Mouse (Mus musculus) thymus, postnatal 0 days (tissue): Measurements from ENCODE around the gene Ralgapb. TPM values are rescaled to one million over a fixed set of nuclear protein-coding genes. Genes with fewer than 3 reads are reported as not detected.
A peak's percentile ranks its signal among the peaks of the same experiment; 100 is the strongest.
"Not testable (repeated sequence)": the region's sequence is repeated elsewhere in the genome, so short reads cannot be mapped to it uniquely, and the experiment has no call there.

Source experiments
- DNase-seq: peaks from one replicate; pipeline ENCODE4 v3.0.0-alpha.2; 2015; ENCODE audit warnings: low spot score
- polyA plus RNA-seq: library from polyadenylated mRNA; unstranded; fragments of >200 nt; fragmentation: Nextera tagmentation; extraction: Ambion mirVana; gene quantifications from 2 replicates; pipeline ENCODE4 v1.2.1, GENCODE M21; 2015

Ralgapb gene
- polyA plus RNA-seq, result 15.4 and 18.5 TPM in 2 replicates

DNA sequence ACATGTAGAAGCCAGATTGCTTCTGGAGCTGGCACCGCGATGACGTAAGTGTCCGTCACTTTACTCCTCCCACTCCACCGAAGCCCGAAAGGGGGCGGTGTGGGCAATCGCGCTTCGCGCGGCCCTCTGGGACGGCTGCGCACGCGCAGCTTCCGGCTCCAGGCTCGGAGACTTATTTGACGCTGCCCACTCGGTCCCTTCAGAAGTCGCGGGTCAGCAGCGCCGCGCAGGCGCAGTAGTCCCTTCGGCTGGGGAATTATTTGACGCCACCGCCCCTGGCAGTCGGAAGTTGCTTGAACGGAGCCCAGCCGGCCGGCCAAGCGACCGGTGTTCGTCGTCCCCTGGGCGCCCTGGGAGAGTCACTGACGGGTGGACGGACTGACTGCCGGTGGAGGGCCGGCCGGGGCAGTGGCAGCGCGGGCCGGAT, at the start of gene Ralgapb:
Ralgapb (plus strand) TSS at position 254 of the 427 bp plus-strand sequence.
- DNase-seq, result peak; percentile 99

DNA sequence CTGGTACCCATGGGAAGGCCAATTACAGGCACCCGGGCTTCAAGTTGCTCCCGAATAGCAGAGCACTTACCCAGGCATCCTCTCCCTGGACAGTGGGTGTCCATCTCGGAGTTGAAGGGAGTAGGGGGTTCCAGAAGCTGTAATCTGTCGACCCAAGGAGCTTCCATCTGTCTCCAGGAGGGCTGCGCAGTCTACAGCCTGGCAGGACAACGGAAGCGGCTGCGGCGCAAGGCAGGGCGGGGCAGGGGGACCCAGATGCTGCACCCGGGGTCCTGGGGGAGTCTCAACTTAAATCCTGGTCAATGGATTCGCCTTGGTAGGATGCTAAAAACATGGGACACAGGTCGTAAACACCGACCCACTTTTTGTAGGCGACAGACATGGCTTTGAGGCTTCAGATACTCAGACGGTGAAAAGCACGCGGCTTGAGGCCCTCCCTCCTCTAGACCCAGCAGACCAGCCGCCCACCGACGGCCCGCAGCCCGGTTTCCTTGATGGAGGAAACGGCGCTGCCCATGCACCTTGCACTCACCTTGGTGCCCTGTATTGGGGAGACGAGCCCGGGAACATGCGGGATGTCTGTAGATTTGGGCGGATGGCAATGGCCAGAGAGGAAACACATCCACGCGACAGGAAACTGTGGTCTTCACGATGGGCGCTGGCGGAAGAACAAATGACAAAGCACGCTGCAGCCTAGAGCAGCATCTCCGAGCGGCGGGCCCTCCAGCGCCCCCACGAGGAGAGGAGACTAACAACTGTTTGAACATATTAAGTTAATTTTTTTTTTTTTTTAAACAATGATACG, 48.6 kb upstream of the Ralgapb start:
- peak; percentile 92 for DNase-seq

DNA sequence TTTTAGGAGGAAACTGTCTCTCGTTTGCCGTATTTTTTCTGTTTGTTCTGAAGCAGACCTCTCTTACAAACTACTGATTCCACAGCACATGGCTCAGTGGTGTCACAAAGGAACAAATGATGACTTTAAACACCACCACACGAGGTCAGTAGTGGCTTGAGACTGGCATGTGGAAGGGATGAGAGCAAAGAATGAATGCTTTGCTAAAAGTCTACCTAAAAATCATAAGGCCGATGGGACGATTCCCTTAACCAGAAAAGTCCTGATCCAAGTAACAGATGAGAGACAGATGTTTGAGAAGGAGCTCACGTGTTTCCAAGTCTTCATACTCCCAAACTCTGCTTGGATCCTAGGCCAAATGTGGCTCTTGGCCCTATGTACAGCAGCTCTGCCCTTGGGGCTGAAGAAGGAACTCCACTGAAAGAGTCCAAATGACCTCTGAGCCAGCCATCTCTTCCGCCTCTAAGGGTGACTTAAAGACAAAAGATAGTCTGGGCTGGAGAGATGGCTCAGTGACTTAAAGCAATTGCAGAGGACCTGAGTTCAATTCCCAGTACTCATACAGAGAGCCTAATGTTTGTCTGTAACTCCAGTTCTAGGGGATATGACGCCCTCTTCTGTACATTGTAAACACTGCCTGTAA, 47.8 kb upstream of the Ralgapb start:
- no peak for DNase-seq

DNA sequence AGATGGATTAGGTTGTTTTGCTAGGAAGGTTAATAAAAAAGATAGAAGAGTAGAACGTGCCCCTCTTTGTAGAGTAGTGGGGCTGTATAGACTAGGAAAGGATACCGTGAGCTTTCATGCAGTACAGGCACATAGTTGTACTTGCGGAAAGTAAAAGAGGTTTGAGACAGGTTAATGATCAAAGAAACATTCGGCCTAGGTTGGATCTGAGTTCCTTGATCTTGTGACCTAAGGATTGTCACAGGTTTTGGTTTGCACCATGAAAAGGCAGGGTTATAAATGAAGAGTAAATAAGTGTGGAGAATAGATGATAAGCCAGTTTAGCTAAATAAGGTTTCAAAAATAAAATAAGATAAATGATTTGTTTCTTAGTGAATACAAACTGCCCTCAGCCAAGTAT, 45.5 kb upstream of the Ralgapb start:
- no peak for DNase-seq

DNA sequence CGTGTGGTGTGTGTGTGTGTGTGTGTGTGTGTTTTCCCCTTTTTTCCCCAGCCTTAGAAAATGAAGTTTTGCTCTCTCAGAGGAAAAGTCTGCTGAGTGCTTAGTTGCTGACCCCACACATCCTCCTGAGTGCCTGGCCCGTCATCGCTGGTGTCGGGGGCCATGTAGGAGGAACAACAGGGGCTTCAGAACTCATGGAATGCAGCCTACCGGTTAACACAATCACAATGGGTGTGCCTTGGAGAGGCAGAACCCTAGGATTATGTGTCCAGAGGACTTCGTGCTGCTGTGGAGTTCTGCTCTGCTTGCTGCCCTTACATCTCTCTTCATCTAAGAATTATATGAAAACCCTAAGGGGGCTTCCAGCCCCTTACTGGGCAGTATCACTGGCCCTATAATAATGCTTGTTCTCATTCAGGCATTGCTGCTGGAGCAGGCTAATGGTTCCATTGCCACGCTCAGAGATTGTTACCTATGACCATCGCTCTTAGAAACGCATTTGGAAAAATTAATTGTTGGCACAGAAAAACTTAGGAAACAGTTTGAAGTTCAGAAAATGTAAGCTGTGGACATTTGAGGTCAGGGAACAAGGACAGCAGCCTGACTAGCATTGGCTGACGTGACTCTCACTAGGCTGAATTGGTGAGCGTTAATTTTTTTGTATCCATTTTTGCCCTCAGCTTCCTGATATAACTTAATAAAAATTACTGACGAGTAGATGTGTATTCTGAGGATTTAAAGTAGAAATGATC, 44.4 kb upstream of the Ralgapb start:
- no peak for DNase-seq

DNA sequence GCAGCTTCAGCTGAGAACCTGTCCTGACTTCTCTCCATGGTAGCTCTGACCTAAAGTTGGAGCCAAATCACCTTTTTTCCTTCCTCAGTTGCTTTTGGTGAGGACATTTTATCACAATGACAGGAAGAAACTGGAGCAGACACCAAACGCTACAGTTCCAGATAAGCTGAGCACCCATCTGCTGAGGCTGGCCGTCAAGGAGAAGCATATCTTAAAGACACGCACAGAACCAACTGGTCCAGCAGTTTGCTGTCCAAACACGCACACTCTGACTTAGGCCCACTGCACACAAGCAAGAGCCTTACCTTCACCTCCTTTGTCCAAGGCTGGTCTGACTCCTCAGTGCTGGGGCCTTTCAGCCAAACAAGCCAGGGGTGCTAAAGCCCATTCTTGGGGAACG, 42.0 kb upstream of the Ralgapb start:
- DNase-seq, result no peak

DNA sequence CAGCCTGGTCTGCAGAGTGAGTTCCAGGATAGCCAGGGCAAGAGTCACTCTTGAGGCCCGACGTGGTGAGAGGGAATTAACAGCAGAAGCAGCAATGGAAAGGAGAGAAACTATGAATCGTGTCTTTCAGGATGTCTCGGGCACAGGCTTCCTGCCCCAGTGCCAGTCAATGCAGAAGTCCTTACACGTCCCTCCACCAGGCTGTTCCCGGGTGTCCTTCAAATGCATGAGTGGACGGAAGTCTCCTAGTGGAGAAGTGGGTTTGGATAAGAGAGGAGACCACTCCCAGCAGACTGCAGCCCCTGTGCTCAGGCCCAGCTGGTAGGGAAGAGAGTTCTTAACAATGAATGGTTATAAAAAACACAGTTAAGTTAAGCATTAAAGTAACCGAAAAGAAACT, 41.3 kb upstream of the Ralgapb start:
- no peak for DNase-seq

DNA sequence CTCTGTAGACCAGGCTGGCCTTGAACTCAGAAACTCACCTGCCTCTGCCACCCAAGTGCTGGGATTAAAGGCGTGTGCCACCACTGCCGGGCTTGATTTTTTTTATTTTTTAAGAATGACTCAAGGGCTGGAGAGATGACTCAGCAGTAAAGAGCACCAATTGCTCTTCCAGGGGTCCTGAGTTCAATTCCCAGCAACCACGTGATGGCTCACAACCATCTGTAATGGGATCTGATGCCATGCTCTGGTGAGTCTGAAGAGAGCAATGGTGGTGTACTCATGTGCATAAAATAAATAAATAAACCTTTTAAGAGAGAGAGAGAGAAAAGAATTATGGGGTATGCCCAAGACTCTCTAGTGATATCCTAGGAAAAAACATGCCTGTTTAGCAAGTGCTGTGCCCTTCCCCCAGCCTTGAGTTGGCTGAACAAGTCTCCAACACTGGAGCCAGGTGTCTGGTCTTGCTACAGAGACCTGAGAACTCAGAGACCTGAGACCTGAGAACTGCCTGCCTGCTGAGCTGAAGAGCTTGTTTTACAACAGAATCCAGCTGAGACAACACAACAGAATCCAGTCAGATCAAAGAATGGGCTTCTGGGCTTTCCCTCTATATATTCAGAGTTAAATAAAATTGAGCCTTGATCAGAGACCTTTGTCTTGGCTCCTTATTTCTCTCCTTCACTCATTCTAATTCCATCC, 40.0 kb upstream of the Ralgapb start:
- DNase-seq, result no peak

DNA sequence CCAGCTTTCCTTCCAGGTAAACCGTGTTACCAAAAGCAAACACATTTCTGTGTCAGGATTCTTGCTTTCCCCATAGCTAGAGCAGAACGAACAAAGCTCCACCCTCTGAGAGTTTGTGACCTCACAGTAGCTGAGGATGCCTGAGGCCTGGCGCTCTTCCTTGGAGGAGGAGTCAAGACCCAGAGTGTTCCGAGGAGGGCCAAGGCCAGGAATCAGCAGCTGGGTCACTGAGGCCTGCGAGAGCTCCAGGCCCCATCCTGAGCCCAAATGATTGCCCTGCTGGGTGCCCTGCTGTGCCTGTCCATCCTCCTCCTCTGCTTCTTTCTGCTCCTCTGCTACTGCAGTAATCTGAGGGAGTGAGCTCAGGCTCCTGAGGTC, 39.5 kb upstream of the Ralgapb start:
- no peak for DNase-seq

DNA sequence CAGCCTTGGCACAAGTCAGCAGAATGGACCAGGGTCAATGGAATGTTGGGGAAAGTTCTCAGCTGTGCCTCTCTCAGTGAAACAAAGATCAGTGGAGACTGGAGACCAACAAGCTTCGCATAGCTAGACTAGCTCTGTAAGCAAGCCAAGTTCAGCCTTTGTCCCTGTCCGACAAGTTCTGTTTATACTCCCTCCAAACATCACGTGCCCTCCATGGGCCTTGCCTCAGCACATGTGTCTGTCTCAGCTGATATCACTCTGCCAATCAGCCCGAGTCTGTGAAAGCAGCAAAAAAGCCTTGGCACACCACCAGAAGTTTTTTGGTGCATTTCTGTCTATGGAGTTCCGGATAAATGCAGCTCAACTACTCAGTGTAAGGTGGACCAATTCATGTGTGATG, 36.6 kb upstream of the Ralgapb start:
- no peak for DNase-seq

DNA sequence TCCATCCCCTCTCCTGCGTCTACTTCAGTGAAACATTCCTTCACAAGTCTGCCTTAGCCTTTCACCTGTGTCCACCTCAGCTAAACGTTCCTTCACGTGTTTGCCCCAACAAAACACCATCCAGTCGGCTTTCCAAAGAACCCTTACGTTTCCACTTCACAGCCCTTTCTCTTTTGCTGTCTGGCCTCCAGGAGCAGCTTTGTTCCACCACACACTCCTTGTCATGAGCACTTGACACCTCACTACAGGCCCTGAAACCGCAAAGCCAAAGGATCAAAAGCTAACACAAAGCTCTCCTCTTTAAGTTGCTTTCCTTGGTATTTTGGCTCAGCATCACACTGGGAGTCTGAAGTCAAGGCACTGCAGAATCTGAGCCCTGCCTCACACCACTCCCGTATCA, 36.1 kb upstream of the Ralgapb start:
- no peak for DNase-seq

DNA sequence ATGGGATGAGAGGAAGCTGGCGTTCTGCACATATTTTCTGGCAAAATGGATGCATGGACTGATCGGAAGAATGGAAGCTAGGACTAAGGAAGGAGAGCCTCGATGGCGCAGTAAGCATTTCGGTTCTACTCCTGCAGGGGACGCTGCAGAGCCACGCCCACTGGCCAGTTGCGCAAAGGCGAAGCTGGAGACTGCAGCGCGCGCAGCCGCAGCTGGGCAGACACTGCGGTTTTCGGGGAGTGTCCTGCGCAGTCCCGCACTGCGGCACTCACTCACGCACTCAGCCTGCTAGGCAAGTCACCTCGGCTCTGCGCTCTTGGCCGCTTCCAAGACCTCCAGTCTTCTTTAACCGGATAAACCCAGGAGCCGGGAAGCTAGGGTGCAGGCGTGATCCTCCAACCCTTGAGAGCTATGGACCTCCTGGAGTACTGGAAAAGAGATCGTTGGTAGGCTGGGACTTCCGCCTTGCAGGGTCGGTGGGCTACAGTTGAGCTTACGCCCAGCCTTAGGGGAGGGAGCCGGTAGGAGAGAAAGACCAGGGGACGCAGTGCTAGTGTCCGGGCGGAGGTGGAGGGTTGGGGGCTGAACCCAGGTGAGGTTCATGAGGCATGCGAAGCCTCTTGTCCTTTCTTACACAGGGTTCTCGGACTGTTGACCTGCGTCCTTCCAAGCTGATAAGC, 34.1 kb upstream of the Ralgapb start, which contains the start of gene Snhg11:
Snhg11 (plus strand) TSS at position 196 of the 680 bp plus-strand sequence.
- DNase-seq, result no peak

DNA sequence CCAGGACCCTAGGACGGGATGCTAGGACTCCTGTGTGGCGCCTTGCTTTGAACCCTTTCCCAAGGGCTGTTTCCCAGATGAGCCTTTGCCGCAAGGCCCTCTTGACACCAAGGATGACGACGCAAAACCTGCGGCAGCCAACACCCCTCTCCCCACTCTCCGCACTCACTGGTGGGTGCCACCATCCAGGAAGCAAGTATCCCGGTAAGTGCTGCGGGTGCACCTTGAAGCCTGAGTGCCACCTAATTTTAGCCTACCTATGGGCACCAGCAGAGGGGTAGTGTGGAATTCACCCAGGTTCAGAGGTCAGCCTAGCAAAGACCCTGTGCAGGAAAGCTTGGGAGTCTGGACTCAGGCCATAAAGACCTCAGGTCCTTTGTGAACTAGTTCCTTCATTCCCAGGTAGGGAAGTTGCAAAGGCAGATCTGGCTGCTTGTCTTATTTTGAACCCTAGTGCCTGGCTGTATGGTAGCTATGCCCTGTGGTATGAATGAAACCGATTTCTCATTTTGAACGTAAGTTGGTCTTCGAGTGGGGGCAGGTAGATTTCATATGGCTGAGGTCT, 33.4 kb upstream of the Ralgapb start:
- no peak for DNase-seq

DNA sequence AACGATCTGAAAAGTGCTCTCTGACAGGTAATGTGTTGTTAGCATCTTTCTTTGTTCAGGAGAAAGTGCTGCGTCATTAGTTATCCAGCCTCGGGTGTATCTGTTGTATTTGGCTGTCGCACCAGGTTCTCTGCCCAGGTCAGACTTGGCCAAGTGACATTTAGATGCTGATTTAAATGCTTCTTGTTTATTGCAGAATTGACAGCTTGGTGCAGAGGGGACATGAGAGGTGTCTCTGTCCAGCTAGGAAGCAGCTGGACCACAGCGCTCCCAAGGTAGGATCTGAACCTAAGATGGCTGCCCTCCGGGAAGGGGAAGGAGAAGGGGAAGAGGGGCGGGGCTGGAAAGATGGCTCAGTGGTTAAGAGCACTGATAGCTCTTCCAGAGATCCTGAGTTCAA, 32.9 kb upstream of the Ralgapb start:
- DNase-seq, result no peak

DNA sequence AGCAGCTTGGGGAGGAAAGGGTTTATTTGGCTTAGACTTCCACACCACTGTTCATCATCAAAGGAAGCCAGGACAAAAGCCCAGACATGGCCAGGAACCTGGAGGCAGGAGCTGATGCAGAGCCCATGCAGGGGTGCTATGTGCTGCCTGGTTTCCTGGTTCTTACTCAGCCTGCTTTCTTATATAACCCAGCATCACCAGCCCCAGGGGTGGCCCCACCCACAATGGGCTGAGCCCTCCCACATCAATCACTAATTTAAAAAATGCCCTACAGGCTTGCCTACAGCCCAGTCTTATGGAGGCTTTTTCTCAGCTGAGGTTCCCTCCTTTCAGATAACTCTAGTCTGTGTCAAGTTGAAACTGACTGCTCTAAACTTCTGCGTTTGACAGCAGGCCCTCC, 31.8 kb upstream of the Ralgapb start:
- no peak for DNase-seq

DNA sequence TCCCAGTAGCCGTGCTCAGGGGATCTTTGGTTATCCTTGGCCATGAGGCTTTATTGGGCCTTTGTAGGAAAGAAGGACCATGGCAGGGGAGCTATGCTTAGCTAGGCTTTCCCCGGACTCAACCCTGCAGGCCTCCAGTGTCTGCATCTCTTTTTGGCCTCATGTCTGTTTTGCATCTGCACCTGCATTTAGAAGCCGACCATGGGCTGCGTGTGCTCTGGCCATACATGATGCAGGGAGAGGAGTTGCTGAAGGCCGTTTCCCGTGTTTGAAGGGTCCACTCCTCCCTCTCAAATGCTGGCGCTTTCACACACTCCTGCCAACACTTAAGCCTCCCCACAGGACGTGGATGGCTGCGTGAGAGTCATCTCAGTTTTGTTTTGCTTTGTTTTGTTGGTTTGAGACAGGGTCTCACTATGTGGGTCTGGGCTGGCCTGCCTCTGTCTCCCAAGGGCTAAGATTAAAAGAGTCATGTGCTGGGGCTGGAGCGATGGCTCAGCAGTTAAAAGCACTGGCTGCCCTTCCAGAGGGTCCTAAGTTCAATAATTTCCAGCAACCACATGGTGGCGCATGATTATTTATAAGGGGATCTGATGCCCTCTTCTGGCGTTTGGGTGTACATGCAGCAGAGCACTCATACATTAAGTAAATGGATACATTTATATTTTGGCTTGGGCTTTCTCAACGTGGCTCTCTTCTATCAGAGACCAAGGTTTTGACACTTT, 30.1 kb upstream of the Ralgapb start:
- DNase-seq, result peak; percentile 73

DNA sequence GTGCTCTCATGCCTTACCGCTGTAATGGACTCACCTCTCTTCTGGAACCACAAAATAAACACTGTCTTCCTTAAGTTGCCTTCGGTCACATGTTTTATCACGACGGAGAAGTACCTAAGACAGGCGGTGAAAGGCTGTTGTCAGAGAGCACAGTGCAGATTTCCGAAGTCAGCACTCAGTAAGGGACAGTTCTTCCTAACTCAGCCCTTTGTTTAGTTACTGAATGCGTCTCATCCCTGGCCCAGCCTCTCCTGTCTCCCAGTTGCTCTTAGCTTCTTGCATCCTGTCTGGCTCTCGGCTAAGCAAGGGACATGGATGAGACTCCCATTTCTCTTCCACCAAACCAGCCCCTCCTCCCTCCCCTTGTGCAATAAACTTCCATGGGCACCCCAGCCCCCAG, 23.6 kb upstream of the Ralgapb start:
- no peak for DNase-seq

DNA sequence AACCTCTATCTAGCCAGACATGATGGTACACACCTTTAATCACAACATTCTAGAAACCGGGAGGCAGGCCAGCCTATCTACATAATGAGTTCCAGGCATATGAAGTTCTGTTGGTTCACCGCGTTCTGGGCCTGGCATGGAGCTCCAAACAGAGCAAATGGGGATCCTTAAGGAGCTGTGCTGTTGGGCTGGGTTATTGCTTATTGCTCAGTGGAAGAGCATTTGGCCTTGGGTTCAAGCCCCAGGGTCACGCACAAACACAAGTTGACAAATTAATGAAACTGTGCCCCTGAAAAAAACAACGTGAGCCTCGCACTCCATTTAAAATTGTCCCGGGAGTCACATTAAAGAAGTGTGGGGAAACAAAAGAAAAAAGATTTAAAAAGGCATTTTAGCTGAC, 20.2 kb upstream of the Ralgapb start:
- no peak for DNase-seq

DNA sequence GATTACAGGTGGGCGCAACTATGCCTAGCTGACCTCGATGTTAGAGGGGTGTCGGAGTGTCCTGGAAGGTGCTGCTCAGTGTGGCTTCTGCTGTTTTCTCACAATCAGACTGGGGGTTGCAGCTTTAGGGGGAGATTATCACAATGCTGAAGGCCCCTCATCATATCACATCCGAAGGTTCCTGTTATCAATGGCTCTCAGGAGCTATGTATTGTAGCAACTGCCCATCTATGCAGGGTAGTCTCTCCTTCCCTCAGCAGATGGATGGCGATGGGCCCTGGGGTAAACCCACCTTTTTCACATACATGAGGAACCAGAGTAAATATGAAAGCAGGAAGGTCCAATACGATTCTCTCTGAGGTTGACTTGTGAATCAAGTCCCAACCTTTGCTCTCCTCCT, 13.3 kb upstream of the Ralgapb start:
- no peak for DNase-seq

DNA sequence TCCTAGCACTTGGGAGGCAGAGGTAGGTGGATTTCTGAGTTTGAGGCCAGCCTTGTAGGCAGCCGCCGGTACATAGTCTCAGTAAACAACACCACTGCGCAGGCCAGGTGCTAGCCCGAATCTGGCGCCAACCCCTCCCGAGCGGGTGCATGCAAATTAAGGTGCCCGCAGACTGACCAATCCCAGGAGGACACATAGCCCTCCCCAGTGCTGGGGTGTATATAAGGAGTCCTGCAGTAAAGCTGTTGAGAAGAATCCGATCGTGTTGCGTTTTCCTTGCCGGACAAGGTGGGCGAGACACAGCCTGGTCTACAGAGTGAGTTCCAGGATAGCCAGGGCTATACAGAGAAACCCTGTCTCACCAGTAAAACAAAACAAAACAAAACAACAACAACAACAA, 12.5 kb upstream of the Ralgapb start:
- not testable (repeated sequence) for DNase-seq
